Mouse (Mus musculus): ENCODE data around the gene Tfap4. TPM values are rescaled to one million over a fixed set of nuclear protein-coding genes. Genes with fewer than 3 reads are reported as not detected.

Gene Tfap4
- total RNA-seq, 2 experiments from 2014 or later, result 4.6 to 14.4 TPM

DNA sequence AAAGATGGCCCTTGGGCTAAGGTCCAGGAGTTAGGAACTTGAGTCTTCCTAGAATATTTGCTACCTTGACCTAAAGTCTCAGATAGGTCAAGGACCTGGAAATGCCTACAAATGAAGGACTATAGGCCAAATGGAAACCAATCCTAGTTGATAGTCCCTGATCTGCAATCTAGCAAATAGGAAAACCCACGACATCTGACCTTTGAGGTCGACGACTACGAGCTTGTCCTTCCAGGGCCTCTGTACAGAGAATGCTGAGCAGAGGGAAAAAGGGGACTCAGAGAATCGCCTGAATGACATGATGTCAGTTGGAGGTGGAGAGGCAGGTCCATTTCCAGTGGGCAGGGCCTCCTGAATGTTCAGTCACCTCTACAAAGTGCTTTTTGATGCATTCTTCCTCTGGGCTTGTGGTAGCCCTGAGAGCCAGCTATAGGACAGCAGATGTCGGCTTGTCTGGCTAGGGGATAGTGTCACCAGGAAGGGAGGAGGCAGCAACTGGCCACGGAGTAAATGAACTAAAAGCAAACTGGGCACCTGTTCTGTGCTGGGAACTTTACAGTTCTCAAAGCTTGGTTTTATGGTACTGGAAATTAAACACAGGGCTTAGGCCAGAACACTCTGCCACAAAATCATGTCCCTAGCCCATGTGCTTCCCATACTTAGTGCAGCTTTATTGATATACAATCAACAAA lies 36.2 kb downstream of the Tfap4 start:
- ATAC-seq (replicated peaks; ENCODE audit: low FRiP score, poor library complexity, severe bottlenecking), result no peak

DNA sequence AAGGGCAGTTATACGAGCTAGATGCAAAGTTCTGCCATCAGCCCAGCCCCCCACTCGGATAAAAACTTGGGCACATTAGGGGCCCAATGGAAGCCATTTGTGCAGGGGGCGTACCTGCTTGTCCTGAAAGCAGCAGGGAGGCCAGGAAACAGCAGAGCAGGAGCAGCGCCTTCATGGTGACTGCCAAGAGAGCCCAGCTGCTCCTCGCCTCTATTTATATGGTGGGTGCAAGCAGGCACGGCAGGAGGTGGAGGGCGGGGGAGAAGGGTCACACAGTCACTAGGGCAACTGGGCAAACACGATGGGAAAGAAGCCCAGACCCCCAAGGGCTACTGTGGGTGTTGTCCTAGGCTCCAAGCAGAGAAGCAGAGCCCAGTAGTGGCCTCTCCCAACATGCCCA lies 36.8 kb downstream of the Tfap4 start:
- no peak for ATAC-seq (replicated peaks; ENCODE audit: low FRiP score, poor library complexity, severe bottlenecking)

DNA sequence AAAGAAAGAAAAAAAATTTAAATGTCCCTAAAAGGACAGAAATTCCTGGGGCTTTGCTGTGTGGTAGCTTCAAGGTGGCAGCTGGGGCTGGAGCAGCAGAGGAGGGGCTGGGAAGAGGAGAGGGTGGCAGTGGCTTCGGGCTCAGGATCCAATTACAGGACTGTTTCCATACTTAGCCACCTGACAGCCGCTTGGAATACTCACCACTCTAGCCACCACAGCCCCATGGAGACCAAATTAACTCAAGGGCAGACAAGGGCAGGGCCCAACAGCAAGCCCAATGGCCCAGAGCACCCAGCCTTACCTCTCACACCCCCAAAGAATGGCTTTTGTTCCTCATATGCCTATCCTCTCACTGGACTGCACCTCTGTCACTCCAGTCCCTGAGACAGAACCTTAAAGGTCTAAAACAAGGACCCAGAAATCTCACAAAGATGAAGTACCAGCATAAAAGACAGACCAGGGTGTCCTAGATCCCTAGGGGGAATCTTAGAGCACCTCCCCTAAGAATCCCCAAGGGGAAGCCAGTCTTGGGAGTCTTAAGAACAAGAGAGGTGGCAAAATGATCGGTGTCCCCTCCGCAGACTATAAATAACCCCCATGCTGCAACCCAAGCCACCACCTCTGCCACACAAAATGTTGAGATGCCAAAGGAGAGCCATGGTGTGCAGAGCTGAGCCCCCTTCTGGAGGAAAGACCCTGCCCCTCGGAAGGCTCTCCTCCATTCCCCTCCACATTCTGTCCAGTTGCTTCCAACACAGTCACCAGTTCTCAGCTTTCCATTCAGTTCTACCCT lies 37.7 kb downstream of the Tfap4 start:
- ATAC-seq (replicated peaks; ENCODE audit: low FRiP score, poor library complexity, severe bottlenecking), result no peak

DNA sequence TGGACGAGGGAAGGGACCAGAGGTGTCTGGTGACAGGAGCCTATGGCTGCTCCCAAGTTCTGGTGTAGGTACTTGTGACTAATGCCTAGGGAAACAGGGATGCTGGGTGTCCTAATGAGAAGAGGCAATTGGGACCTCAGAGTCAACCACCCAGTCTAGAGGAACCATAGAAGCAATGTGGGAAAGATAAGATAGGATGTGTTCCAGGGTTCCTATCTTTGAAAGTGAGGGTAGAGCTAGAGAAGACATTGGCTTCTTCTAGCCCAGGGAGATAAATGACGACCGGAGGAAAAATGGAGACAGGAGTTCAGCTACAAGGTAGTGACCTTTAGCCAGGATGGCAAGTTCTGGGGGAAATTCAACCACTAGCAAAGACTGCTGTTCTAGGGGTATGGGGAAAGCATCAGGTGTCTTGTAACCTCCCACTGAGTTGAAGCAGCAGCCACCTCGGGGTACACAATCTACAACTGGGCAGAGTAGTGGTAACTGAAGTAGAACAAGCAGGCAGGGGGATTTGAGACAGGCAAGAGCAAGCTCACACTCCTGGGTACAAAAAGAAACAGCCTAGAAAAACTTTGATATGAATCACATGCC lies 38.5 kb downstream of the Tfap4 start:
- ATAC-seq (replicated peaks; ENCODE audit: low FRiP score, poor library complexity, severe bottlenecking), result no peak

DNA sequence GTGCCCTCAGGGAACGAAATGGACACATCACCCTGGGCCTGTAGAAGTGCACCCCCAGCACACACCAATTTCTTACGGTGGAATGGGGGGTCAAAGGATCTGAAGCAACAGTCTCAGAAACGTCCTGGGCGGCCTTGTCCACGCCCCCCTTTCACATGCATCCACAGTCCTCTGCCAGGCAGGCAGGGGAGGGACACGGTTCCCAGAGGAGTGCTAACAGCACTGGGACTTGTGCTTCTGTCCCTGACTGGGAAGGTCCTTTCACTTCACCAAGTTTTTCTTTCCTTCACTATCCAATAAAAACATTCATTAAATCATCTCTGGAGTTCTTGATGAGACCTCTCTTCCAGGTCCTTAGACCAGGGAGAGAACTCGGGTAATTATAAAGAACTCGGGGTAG lies 39.0 kb downstream of the Tfap4 start:
- ATAC-seq (replicated peaks; ENCODE audit: low FRiP score, poor library complexity, severe bottlenecking), result no peak

DNA sequence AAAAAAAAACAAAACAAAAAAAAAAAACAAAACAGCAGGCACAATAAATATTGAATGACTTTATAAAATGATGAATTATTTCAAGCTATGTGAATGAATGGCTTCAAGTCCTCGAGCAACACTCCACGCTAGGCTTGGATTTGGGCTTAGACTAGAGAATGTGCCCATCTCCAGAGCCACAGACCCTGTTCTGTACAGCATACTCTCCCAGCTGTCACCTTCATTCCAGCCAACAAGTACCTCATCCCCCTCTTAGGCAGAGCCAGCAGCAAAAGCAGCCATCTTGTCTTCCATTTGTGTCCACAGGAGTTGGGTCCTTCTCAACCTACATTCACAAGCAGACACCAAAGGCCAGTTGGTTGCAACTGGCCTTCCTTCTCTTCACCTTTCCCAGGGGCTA lies 39.8 kb downstream of the Tfap4 start:
- no peak for ATAC-seq (replicated peaks; ENCODE audit: low FRiP score, poor library complexity, severe bottlenecking)

DNA sequence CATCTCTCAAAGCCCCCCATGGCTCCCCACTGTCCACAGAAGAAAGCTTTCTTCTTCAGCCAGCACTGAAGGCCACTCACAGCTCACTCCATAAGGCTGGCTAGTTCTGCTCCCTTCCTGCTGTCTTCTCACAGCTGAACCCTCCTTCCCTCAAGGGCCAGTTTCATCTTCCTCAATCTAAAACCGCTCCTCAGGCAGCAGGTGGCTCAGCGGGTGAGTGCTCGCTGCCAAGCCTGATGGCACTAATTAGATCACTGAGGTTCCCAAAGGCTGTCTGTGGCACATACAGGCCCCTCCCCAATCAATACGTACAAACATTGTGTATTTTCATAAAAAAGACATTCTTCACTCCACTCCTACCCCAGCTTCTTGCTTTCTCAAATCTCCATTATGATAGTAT lies 40.5 kb downstream of the Tfap4 start:
- no peak for ATAC-seq (replicated peaks; ENCODE audit: low FRiP score, poor library complexity, severe bottlenecking)

DNA sequence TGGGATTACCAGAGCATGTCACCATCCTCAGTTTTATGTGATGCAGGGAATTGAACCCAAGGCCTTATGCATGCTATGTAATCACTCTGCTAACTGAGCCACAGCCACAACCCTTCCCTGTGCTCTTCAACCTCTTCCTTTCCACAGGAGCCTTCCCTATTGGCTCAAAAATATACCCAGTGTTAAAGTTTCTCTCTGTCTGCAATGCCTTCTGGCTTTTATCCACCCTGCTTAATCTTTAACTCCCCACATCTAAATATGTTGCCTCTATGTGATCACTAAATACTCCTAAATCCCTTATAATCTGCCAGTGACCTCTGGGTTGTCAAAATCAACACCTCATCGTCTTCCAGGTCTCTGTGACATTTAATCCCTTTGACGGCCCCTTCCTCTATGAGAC lies 41.7 kb downstream of the Tfap4 start:
- no peak for ATAC-seq (replicated peaks; ENCODE audit: low FRiP score, poor library complexity, severe bottlenecking)

DNA sequence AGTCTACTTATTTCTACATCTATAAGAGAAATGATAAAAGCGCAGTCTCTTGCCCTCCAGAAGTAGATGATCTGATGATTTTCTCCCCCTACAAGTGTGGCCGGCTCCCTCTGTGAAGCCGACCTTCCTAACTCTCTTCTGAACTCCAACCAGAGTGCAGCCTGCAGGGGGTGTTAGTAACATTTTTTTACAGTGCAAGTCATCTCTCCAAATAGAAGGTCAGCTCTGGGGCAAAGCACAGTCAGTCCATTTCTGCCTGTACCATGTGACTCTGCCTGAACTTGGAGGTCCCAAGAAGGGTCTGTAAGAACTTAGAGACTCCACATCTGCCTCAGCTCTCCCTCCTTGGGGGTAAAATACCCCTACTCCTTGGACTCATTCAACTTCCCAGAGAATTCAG lies 45.3 kb downstream of the Tfap4 start:
- ATAC-seq (replicated peaks; ENCODE audit: low FRiP score, poor library complexity, severe bottlenecking), result no peak

DNA sequence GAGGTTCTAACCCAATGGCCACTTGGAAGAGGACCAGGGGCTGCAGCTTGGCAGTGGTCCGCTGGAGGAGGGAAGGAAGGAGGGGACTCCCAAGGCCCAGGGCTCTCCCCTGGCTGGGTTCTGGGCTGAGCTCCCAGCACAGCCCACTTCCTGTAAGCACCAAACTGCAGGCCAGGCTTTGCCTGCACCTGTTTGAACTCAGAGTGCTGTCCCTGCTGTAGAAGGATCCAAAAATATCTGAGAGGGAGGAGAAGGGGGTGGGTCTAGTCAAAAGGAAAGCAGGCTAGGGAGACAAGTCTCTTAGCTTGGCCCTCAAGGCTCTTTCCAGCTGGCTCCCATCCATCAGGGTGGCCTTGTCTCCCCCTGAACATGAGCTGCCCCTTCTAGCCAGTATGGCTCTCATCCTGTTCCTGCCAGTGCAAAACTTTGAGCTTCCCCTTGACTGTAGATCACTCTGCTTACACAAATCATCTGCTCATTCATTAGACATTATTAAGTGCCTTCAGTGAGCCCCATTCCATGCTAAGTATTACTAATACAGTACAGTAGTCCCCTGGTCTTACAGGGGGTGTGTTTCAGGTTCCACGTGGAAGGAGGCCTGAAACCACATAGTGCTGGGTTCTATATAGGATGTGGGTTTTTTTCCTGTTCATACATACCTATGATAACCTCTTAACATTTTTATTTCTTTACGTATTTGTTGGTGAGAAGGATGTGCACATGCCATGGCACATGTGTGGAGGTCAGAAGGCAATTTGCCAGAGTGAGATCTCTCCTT lies 46.8 kb downstream of the Tfap4 start:
- ATAC-seq (replicated peaks; ENCODE audit: low FRiP score, poor library complexity, severe bottlenecking), result no peak

DNA sequence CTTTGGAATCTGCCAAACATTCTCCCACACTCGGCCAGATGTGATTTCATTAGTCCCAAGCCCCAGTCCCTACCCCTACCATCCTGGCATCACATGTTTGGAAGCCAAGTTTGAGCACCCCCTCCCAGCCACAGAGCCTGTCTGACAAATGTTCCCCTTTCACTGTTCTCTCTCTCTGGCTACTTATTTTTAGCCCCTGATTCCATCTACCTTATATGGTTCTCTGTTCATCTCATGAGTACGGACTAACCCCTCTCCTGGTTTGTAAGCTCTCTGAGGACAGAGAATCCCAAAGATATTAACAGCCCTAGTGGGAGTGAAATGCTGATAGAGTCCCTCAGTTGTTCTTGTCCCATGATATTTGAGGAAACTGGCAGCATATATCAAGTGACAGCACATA lies 48.3 kb downstream of the Tfap4 start:
- ATAC-seq (replicated peaks; ENCODE audit: low FRiP score, poor library complexity, severe bottlenecking), result no peak

DNA sequence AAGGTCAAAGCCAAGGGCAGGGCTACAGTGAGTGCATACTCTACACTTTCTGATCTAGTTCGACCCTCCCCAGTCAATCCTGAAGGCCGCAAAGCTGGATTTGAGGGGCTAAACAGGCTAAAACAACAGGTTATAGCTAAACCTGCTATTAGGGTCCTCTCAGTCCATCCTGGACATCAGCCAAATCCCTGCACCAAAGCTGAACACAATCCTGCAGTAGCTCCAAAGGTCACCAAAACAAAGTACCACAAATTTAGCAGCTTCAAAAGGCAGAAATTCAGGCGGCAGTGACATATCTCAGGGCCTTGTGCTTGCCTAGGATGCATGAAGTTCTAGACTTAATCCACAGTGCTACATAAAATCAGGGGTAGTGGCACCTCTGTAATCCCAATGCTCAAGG lies 53.5 kb downstream of the Tfap4 start:
- no peak for ATAC-seq (replicated peaks; ENCODE audit: low FRiP score, poor library complexity, severe bottlenecking)

DNA sequence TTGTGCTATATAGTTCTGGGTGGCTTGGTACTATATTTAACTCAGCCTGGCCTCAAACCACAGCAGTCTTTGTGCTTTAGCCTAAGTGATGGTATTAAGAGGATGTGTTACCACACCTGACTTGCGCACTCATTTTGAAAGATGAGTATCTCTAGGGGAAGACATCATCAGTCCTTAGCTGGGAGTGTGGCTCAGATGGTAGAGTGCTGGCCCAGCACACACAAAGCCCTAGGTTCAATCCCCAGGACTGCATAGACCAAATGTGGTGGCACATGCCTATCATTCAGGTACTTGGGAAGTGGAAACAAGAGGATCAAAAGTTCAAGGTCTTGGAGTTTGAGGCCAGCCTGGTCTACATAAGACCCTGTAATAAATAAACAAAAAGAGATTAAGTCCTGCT lies 56.2 kb downstream of the Tfap4 start:
- no peak for ATAC-seq (replicated peaks; ENCODE audit: low FRiP score, poor library complexity, severe bottlenecking)

DNA sequence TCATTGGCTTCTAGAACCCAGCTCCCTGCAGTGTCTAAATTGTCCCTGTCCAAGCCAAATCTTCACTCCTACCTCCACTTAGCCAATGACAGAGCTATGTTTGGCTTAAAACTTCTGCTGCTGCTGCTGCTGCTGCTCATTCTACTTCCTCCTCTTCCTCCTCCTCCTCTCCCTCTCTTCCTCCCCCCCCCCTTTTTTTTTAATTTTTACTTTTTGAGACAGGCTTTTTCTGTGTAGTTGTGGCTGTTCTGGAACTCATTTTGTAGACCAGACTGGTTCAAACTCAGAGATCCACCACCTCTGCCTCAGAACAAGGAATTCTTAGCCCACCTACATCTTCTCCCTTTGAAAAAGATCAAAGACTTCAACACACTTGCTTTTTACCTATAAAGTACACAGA lies 57.1 kb downstream of the Tfap4 start:
- ATAC-seq (replicated peaks; ENCODE audit: low FRiP score, poor library complexity, severe bottlenecking), result no peak

DNA sequence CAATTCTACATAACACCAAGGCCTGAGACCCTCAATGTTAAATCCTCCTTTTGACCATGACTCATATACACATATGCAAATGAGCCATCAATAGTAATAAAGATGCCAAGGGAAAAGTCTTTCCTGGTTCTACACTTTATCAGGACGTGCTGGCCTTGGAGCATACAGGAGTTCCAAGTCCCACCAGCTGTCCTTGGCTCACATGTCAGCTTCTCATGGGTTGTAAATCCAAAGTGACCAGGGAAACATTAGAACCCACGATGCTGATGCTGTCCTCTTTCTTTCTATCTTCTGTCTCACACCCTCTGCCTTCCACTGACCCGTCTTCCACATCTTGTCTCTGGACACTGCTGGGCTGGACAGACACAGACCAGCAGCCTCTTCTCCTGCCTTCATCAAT lies 58.0 kb downstream of the Tfap4 start:
- no peak for ATAC-seq (replicated peaks; ENCODE audit: low FRiP score, poor library complexity, severe bottlenecking)

DNA sequence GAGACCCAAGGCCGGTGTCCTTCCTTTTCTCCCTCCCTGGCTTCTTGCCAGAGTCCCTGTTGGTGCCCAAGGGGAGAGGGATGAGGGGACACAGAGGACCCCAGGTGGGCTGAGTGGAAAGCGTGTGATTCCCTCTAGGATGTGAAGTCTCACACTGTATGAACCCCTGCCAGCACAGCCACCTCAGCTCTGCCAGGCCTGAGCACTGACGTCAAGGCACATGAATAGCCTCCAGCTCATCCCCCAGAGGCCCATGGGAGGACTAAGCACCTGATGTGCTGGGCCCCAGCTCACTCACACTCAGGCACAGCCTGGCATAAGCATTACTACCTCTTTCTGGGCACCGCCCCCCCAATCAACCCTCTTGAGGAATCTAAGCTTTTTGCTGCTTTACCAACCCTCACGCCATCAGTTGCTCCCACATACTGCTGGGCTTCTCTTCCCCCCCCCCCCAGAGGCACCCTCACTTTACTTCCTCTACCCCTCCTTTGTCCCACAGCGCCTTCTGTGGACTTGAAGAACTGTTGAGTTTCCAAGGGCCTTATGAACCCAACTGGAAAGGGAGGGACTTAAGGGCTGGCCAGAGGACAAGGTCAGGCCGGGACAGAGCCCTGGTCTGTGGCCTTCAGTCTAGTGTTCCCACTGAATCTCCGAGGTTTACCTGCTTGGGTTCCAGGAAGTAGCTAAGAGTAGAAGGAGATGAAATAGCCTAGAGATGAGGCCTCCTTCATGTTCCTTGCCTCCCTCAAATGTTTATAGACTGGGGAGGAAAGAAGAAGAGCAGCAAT lies 58.9 kb downstream of the Tfap4 start:
- no peak for ATAC-seq (replicated peaks; ENCODE audit: low FRiP score, poor library complexity, severe bottlenecking)

DNA sequence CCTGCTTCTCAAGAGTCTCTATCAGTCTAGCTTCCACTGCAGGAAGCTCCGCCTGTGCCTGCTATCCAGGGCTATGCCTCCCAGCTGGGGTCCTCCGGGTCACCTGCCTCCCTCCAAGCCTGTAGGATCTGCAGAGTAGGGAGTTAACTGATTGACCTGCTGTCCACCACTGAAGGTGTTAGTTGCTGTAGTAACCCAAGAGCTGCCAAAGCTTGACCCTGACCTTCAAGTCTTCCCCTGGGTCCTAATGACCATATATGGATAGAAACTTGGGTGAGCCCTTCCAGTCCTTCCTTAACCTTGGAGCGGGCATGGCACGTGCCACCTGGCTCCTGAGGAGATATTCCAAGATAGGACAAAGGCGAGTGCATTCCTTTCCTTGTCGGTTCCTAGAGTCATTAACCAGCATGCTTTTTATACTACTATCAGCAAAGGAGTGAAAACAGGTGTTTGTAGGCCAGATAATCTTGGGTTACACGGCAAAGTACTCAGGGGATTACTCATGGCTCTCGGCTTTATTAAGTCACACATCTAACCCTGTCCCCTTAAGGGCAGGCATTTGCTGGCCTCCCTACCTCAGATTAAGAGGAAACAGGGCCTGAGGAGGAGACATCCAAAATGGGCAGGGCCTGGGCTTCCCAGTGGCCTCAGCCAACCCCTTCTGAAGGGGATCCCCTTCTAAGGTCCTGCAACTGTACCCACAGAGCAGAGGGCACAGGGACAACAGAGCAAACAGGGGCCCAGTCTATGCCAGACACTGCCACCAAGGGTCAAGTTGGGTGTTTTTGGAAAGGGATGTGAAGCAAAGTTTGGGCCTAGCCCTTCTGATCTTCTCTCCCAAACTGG lies 61.7 kb downstream of the Tfap4 start:
- no peak for ATAC-seq (replicated peaks; ENCODE audit: low FRiP score, poor library complexity, severe bottlenecking)

DNA sequence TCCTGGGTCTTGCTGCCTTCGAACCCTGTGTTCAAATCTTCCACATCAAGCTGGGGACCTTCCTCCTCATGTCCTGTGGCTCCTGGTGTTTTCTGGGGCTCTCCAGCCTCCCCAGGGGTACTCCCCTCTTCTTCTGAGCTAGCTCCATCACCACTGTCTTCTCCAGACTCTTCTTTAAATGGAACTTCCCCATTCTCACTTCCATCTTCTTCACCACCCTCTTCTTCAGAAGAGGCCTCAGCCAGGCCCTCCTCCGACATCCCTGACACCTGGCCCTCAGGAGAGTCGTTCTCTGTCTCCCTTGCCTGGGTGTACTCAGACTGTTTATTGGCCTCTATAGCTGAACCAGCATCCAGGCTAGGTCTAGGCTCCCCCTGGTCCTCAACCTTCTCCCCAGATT lies 63.2 kb downstream of the Tfap4 start:
- ATAC-seq (replicated peaks; ENCODE audit: low FRiP score, poor library complexity, severe bottlenecking), result no peak

DNA sequence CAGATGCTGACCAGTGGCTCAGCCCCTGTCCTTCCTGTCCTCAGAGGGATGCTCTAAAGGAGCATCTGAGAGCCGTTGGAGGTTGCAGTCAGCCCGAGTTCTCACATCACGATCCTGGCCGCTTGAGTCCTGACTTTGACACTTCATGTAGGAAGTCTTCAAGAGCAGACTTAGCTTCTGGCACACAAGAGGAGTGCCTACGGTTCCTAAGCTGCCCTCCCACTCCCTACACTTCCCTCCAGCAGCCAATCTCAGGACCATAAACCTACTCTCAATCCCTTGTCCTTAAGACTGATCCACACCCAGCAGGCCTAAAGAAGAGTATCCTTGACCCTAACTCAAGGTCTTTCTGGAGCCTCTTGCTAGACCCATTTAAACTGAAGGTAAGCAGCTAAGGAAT lies 63.8 kb downstream of the Tfap4 start:
- ATAC-seq (replicated peaks; ENCODE audit: low FRiP score, poor library complexity, severe bottlenecking), result no peak

All from erythroblast, adult 5-6 weeks (primary cell).